In the genomic region with DNA sequence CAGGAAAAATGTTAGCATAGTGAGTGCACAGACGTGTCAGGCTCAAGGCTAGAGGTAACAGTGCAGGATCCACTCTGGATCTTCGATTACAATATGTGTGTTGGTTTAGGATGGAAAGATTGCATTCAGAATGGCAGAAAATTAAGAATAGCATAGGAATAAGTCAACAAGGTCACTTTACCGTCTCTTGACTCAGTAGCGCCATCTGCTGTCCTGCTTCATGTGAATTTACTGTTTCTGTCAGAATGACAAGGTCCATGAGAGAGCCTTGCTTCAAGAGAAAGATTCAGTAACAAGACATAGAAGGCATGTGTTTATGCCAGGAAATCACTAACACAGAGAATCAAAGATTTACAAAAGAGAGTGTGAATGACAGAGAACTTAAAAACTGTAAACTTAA, we compare ENCODE assay signal across 12 mouse cellular contexts. TPM values are rescaled to one million over a fixed set of nuclear protein-coding genes. Genes with fewer than 3 reads are reported as not detected.
DNase-seq lines count a peak whose midpoint lies in the region; ATAC-seq and TF ChIP-seq lines count a peak whose summit lies in the region.
"Had no signal": no experiment of that assay in that cellular context is flagged by ENCODE, and none has a peak within 500 bp of the region (broad histone marks: within the 10 kb centered on the region; RNA-seq: fewer than 3 reads in every experiment).

No protein-coding gene starts in this region.

- no peak overlapping the region for H3K4me2 ChIP-seq in lung, embryonic 14.5 days
- H3K4me2 ChIP-seq: embryonic facial prominence, embryonic 12.5 days had no signal

- no peak for ATAC-seq in lung, embryonic 14.5 days (ENCODE audit: insufficient read depth)

- peak; percentile 16; the same call in 1 of the 2 replicates for TF ChIP-seq CTCF in lung, embryonic 14.5 days (IDR thresholded peaks at IDR 0.05; ENCODE audit: low read depth)

- DNase-seq in embryo, embryonic 10 days (ENCODE audit: low spot score) = peak; percentile 17
- DNase-seq in embryo, embryonic 9.5 days (ENCODE audit: extremely low spot score) = no peak
- peak; percentile 24 for DNase-seq in lung, embryonic 14.5 days
- DNase-seq in lung, adult 18-20 months = no peak
- DNase-seq in WW6 (ENCODE audit: low read depth, low spot score) = peak; percentile 16
- DNase-seq in hindlimb bud, embryonic 11.5 days (ENCODE audit: extremely low spot score, low read depth, low spot score) = peak; percentile 39
- no peak for DNase-seq in cerebellum, adult 11-12 months
- DNase-seq in ovary, postnatal 36 days (ENCODE audit: low spot score) = no peak

- H3K27me3 ChIP-seq in lung, embryonic 14.5 days (ENCODE audit: insufficient read depth, low read length) = no peaks in the 10 kb centered on the region
- H3K27me3 ChIP-seq: embryonic facial prominence, embryonic 12.5 days had no signal

- WGBS in lung, embryonic 14.5 days = 32% methylated on average over 4 of the region's 4 CpGs

- H3K4me1 ChIP-seq in lung, embryonic 14.5 days (ENCODE audit: insufficient read depth) = no peaks in the 10 kb centered on the region
- H3K4me1 ChIP-seq: embryonic facial prominence, embryonic 12.5 days had no signal

- no peak overlapping the region for H3K27ac ChIP-seq in lung, embryonic 14.5 days (ENCODE audit: low read depth)
- H3K27ac ChIP-seq: embryonic facial prominence, embryonic 12.5 days had no signal

- no peak overlapping the region for H3K4me3 ChIP-seq in lung, embryonic 14.5 days (ENCODE audit: low read depth, low read length)
- H3K4me3 ChIP-seq: embryonic facial prominence, embryonic 12.5 days had no signal

- H3K36me3 ChIP-seq in lung, embryonic 14.5 days (ENCODE audit: insufficient read depth) = no peaks in the 10 kb centered on the region
- H3K36me3 ChIP-seq: embryonic facial prominence, embryonic 12.5 days had no signal

- H3K9me3 ChIP-seq in lung, embryonic 14.5 days (ENCODE audit: low read depth, low read length) = no peaks in the 10 kb centered on the region
- H3K9me3 ChIP-seq: embryonic facial prominence, embryonic 12.5 days had no signal

- H3K9ac ChIP-seq in lung, embryonic 14.5 days = no peak overlapping the region
- H3K9ac ChIP-seq: embryonic facial prominence, embryonic 12.5 days had no signal

RNA-seq across cellular contexts. Expression of a gene that starts 2.7 kb away (rescaled TPM):
- polyA plus RNA-seq in lung, embryonic 14.5 days (2014; fragmentation: Nextera tagmentation; extraction: Ambion mirVana) = not detected in 2 replicates
- polyA plus RNA-seq: C2C12; embryonic facial prominence, embryonic 12.5 days; frontal cortex, adult 2 months; neural tube, embryonic 14.5 days had no signal

RNA-seq across cellular contexts. Expression of a gene that starts 8.9 kb away (rescaled TPM):
- polyA plus RNA-seq in lung, embryonic 14.5 days (2014; fragmentation: Nextera tagmentation; extraction: Ambion mirVana) = not detected in 2 replicates
- polyA plus RNA-seq: C2C12; embryonic facial prominence, embryonic 12.5 days; frontal cortex, adult 2 months; neural tube, embryonic 14.5 days had no signal

RNA-seq across cellular contexts. Expression of a gene that starts 28.3 kb away (rescaled TPM):
- polyA plus RNA-seq in lung, embryonic 14.5 days (2014; fragmentation: Nextera tagmentation; extraction: Ambion mirVana) = not detected in 2 replicates
- polyA plus RNA-seq: C2C12; embryonic facial prominence, embryonic 12.5 days; frontal cortex, adult 2 months; neural tube, embryonic 14.5 days had no signal

RNA-seq across cellular contexts. Expression of a gene that starts 38.3 kb away (rescaled TPM):
- not detected in 2 replicates for polyA plus RNA-seq in lung, embryonic 14.5 days (2014; fragmentation: Nextera tagmentation; extraction: Ambion mirVana)
- polyA plus RNA-seq: C2C12; embryonic facial prominence, embryonic 12.5 days; frontal cortex, adult 2 months; neural tube, embryonic 14.5 days had no signal

RNA-seq across cellular contexts. Expression of a gene that starts 41.3 kb away (rescaled TPM):
- not detected in 2 replicates for polyA plus RNA-seq in lung, embryonic 14.5 days (2014; fragmentation: Nextera tagmentation; extraction: Ambion mirVana)
- polyA plus RNA-seq: C2C12; embryonic facial prominence, embryonic 12.5 days; frontal cortex, adult 2 months; neural tube, embryonic 14.5 days had no signal

Comparison
In these comparisons a context has a peak if more than half of its experiments do, and no peak if none do; other contexts are left out.
1. DNase-seq: peak in embryo, embryonic 10 days (single experiment), lung, embryonic 14.5 days (single experiment), WW6 (single experiment) and hindlimb bud, embryonic 11.5 days (single experiment); none in embryo, embryonic 9.5 days (single experiment), lung, adult 18-20 months (0 of 2), cerebellum, adult 11-12 months (single experiment) and ovary, postnatal 36 days (single experiment).